Mouse (Mus musculus) thymus, postnatal 36 days (tissue): Measurements from ENCODE around the gene Rsl24d1.
"Not testable (repeated sequence)": the region's sequence is repeated elsewhere in the genome, so short reads cannot be mapped to it uniquely, and the experiment has no call there.

Experiments
- DNase-seq, 2 experiments: peaks; one replicate each; pipeline ENCODE4 v3.0.0; 2022; ENCODE audit warnings: mixed read lengths in 2 of 2

The Rsl24d1 gene

GRCm38 (mm10) chr9:73112919-73113906 lies at the start of gene Rsl24d1:
Rsl24d1 (plus strand) TSS chr9:73113426.
- peak; percentile 74 to 82 for DNase-seq

- no peak for DNase-seq
Observed at GRCm38 (mm10) chr9:73063621-73064290, 49.5 kb upstream of the Rsl24d1 start.

- DNase-seq: no peak
Observed at GRCm38 (mm10) chr9:73067086-73067485, 46.1 kb upstream of the Rsl24d1 start.

- no peak for DNase-seq
Observed at GRCm38 (mm10) chr9:73068230-73068679, 45.0 kb upstream of the Rsl24d1 start.

- DNase-seq: no peak
Observed at GRCm38 (mm10) chr9:73068688-73069087, 44.5 kb upstream of the Rsl24d1 start.

- no peak for DNase-seq
Observed at GRCm38 (mm10) chr9:73070971-73071659, 42.1 kb upstream of the Rsl24d1 start.

- DNase-seq: no peak
Observed at GRCm38 (mm10) chr9:73072426-73072825, 40.8 kb upstream of the Rsl24d1 start.

GRCm38 (mm10) chr9:73073169-73073568 lies 40.1 kb upstream of the Rsl24d1 start:
- peak; percentile 42 to 51 for DNase-seq

GRCm38 (mm10) chr9:73079349-73079748 lies 33.9 kb upstream of the Rsl24d1 start:
- DNase-seq: not testable (repeated sequence)

GRCm38 (mm10) chr9:73079801-73080325 lies 33.4 kb upstream of the Rsl24d1 start:
- DNase-seq: no peak

- no peak for DNase-seq
Observed at GRCm38 (mm10) chr9:73082291-73083000, 30.8 kb upstream of the Rsl24d1 start.

GRCm38 (mm10) chr9:73083956-73084355 lies 29.3 kb upstream of the Rsl24d1 start:
- DNase-seq: no peak

- DNase-seq: no peak
Observed at GRCm38 (mm10) chr9:73085845-73086244, 27.4 kb upstream of the Rsl24d1 start.

GRCm38 (mm10) chr9:73087121-73087520 lies 26.1 kb upstream of the Rsl24d1 start:
- peak in 1 of 2 experiments; percentile 37 for DNase-seq

- DNase-seq: peak in 1 of 2 experiments; percentile 30
Observed at GRCm38 (mm10) chr9:73087581-73087980, 25.6 kb upstream of the Rsl24d1 start.

GRCm38 (mm10) chr9:73089222-73089920 lies 23.9 kb upstream of the Rsl24d1 start:
- peak; percentile 48 to 68 for DNase-seq

GRCm38 (mm10) chr9:73090121-73090520 lies 23.1 kb upstream of the Rsl24d1 start:
- no peak for DNase-seq

GRCm38 (mm10) chr9:73091747-73092146 lies 21.5 kb upstream of the Rsl24d1 start:
- DNase-seq: no peak

GRCm38 (mm10) chr9:73094580-73094979 lies 18.6 kb upstream of the Rsl24d1 start:
- no peak for DNase-seq

GRCm38 (mm10) chr9:73097898-73098297 lies 15.3 kb upstream of the Rsl24d1 start:
- no peak for DNase-seq

GRCm38 (mm10) chr9:73101536-73101935 lies 11.7 kb upstream of the Rsl24d1 start, which contains the start of gene Khdc3:
Khdc3 (plus strand) TSS chr9:73101836.
- no peak for DNase-seq
